Mouse (Mus musculus): ENCODE data around the gene Vav1.

DNA sequence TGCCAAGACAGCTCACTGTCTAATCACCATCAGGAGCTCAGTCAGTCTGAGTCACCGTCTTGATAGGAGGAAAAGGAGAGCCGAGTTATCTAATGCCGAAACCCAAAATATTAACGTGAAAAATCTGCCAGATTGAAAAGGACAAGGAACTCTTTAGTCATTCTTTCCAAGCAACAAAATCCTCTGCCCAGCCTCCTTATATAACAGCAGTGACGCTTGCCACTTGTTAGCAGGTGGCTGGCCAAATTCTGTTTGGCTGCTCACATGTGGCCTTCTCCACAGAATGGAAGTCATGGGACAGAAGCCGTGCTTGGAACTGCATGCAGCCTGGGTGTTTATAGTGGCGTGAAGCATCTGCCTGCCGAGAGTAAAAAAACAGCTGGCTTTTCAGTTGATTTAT, 19.2 kb upstream of the Vav1 start:
- TF ChIP-seq POLR2A (IDR thresholded peaks at IDR 0.05; ENCODE audit: borderline replicate concordance, control insufficient read depth, low read depth, low read length) (no peak), CTCF (IDR thresholded peaks at IDR 0.05; ENCODE audit: control insufficient read depth, insufficient read depth, low read length) (no peak)
